Mouse (Mus musculus) ovary, adult 18-20 months (tissue): ENCODE results near the gene Antxr2.

Source experiments
- DNase-seq: peaks from one replicate; pipeline ENCODE4 v3.0.0; 2022; ENCODE audit warnings: low spot score, mixed read lengths

Antxr2 gene

DNA sequence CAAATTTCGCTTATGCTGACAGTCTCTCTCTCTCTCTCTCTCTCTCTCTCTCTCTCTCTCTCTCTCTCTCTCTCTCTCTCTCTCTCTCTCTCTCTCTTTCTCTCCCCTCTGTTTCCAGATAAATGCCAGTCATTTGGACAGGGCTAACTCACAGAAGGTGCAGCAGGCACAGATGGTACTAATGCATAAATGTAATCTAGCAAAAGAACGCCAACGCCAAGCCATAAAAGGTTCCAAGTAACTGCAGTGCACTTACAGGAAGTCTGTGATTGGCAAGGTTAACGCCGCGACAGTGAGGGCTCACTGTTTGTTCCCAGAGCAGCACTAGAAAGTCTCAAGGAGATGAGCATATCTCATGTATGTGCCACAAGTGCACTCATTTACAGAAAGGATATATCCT lies 123.4 kb downstream of the Antxr2 start:
- no peak for DNase-seq

DNA sequence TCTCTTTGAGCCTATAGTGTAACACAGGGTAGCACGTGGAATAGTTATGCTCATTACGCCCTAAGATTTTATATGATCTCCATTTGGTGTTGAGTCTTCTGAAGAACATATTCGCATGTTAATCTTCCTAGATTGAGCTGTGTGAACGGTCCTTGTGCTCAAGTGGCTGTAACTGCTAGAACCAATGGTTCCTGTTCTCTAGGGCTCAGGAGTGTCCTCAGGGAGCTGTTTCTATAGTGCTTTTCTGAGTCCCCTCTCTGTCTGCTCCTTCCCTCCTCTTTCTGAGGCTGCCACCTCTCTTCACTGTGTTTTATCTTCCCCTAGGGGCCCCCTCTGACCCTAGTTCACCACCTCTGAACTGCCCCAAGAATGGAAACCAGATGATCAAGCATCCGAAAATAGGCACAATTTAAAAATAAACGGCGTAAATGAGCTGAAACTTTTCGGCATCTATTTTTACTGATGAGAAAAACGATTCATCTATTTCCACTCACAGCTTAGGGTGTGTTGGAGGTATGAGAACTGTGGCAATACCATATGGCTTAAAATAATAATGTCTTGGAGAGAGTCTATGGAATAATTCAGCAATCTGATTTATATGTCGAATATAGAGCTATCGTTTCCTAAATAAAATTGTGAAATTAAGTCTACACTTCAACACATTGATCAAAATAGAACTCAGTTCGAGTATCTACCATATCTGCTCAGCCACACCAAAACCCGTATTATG lies 124.1 kb downstream of the Antxr2 start:
- DNase-seq = no peak

DNA sequence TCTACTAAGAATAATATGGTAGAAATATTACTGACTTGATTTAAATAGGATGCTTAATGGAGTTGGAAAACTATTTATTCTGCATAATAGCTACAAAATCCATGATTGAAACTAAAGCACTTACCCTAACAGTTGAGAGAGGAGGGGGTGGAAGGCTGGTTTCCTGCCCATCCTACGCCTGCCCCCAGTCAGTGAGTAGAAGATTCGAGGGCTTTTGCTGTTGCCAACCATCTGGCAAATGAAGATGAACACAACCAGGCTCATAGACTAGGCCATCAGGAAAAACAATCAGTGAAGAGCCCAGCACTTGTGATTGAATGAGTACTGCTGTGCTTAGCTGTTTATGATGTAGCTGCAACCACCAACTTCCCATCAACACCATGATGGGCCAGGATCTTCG lies 125.0 kb downstream of the Antxr2 start:
- DNase-seq = no peak

DNA sequence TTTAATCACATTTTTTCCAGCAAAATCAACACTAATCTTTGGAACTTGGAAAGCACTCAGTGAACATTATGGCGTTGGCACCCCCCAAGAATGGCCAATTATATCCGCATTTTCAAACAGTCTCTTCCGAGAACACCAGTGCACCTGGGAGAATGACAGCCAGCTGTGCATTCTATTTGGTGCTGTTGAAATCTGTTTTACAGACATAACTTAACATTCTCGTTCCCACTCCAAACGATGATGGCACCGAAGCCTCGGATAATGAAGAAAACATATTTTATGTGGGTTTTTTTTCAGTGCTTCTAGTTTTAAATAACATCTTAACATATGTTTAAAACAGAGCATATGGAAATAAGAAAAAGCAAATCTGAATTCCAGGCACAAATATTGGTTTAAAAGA lies 129.7 kb downstream of the Antxr2 start:
- no peak for DNase-seq

DNA sequence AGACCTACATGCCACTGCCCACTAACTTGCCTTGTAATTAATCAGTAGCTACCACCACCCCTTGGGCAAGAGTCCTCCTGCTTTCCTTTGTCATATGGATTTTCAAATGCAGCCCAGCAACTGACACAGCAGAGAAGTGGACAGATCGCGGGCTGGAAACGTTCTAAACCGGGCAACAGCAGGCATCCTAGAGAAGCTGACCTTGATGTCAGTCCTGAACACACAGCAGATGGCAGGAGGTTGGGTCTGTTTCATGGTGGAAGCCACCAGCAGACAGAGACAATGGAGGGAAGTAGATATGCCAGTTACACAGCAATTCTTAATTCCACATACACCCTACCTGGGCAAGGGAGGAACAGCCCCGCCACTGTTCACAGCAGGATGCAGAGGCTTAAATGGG lies 131.5 kb downstream of the Antxr2 start:
- no peak for DNase-seq

DNA sequence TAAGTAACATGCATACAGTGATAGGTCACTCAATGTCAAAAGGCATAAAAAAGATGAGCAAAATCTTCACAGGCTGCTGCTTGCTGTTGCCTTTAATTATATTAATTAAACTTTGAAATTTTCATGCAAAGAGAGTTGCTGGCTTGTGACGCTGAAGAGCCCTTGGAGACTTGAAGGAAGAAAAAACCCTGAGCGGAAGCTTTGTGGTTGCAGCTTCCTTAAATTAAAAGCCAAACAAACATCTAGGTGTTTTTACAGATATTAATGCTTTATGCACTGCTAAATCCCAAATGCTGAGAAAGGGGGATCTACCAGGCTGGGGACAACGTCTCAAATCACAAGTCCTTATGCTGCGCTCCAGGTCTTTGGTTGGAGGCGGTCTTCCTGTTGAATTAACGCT lies 145.4 kb downstream of the Antxr2 start:
- no peak for DNase-seq

DNA sequence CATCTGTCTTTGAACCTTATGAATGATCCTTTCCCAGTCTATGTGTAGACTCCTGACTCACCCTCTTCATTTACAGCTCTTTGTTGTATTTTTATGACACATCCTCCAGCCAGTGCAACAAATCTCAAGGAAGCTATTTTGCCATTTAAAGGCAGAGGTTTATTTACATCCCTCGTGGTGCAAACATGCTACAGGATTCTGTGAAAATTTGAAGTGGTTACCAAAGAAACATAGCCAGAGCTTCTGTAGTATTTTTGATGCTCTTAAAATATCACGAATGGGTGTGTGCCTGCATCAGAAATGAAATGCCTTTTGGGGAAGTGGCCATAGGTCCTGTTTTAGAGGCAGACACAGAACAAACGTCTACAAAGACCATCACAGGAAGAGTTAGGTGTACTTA lies 146.7 kb downstream of the Antxr2 start:
- no peak for DNase-seq

DNA sequence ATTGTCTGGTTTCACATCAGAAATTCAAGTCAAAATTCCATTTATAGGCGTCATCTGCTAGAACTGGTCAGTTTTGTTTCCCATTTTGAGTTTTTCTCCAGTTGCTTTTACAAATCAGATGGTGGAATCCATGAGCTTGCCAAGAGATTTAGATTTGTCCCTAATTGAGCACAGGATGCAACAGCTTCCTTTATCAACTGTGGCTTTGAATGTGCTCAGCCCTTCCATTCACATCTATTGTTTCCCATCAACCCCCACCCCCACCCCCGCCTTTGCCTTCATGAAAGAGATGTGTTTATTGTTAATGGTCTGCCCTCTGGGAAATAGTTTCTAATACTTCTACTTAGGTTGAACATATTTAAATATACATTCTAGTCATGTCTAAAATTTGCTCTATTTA lies 149.4 kb downstream of the Antxr2 start:
- no peak for DNase-seq

DNA sequence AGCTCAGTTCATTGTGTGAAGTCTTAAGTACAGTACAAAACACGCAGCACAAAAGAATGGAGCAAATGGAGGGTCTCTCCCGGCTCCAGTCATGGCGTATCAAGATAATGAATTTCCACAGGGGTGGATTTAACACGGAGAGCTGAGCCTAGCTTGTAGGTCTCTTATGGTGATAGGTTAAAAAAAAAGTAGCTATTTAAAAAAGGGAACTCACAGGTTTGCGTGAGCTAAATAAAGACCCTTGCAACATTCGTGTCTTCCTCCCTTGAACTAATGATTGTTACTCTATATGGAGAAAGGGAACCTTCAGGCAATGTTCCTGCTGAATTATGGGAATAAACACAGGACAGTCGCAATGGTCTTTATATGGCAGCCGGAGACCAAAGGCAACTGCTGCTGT lies 150.7 kb downstream of the Antxr2 start:
- DNase-seq = no peak

DNA sequence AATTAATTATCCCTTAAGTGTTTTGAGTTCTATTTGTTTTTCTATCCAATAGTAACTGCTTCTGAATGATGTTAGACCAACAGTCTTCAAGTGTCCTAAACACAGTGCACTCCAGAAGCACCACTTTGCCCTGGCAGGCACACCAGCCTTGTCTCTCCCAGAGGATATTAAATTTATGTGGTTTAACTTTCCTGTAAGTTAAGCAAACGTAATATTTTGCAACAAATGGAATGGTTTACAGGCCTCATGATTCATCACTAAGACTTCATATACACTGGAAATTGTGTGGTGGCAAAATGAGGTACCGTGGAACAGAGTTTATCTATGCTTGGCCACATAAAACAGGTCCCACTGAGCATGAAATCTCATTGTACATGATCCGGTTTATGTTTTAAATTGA lies 152.0 kb downstream of the Antxr2 start:
- DNase-seq = no peak

DNA sequence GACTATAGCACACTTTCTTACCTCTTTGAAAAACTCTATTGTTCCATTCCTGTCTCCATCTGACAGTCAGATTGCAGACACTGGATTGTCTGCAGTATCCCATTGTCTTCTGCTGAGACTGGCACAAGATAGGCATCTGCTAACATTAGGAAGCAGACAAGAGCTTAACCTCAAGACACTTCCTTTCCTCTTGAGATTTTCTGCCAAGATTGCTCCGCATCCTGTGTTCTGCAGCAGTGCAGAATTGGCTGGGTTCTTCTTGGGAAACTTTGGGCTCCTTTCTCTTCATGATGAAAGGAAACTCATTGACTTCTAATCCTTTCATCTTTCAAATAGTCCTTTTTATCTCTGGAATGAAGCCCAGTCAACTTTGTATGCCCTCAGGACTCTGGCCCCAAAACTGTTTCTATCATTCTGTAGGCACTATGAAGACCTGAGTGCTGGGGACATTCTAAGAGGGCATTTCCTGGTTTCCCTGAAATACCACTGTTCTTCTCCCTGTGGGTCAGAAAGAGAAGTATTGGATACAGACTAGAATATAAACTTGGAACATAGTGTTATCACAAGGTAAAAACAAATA lies 152.5 kb downstream of the Antxr2 start:
- DNase-seq = no peak

DNA sequence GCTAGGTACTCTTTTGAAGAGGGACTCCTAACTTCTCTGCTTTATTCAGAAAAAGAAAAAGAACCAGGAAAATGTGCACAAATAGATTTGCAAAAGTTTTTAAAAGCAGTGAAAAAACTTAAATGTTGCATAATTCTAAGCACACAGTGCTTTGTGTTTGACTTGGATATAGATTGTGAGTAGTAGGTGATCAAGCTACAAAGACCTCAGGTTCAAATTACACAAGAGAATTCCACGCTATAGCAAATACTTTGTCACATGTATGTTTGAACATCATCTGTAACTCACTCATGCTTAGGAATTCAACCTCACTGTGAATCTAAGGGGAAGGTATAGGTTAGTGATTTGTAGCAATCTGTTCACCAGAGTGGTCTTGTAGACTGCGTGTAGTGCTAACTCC lies 153.9 kb downstream of the Antxr2 start:
- DNase-seq = no peak

DNA sequence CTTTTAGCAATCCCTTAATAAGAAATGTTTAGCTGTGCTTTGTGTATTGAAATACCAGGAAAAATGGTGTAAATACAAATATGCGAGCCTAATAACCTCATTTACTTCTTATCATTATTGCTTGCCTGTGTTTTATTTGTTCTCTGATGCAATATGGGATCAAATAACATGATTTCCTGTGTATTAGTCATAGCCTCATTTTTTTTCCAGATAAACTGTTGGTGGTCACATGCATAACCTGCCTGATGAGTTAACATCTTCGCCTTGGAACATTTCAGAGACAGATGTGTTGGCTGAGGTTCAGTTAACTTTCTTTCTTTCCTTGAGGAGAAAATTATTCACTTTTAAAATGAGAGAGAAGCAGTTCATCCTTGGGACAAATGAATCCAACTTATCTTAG lies 162.9 kb downstream of the Antxr2 start:
- no peak for DNase-seq

DNA sequence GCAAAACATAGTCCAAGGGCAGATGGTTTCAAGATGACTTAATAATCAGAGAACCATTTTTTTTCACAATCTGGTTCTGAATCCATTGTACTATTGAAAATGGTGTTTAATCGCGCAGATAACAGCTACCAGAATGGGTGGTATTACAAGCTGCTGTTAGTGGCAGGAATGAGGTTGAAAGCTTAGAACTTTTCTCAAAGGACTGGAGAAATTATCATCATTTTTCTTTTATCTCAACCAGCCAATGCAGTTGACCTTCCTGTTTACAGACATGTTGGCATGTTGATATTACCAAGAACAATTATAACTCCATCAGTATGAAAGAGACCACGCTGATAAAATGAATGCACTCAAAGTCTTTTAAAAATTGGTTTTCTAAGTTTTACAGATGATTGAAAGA lies 163.9 kb downstream of the Antxr2 start:
- no peak for DNase-seq

DNA sequence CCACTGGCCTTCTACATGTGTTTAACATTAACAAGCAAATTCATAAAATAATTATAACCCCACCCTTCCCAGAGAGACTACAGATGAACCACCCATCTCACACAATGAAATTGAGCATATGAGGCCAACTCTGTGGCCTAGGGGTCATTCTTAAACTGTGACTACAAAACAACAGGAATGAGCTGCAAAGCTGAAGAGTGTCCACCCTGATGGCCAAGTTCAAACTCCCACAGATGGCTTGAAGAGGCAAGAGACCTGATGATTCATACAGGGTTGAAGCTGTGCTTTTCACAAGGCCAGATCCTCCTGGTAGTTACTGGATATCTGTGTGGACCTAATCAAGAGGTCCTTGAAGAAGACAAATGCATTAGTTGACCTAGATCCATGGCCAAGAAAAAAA lies 173.7 kb downstream of the Antxr2 start:
- DNase-seq = peak; percentile 3

DNA sequence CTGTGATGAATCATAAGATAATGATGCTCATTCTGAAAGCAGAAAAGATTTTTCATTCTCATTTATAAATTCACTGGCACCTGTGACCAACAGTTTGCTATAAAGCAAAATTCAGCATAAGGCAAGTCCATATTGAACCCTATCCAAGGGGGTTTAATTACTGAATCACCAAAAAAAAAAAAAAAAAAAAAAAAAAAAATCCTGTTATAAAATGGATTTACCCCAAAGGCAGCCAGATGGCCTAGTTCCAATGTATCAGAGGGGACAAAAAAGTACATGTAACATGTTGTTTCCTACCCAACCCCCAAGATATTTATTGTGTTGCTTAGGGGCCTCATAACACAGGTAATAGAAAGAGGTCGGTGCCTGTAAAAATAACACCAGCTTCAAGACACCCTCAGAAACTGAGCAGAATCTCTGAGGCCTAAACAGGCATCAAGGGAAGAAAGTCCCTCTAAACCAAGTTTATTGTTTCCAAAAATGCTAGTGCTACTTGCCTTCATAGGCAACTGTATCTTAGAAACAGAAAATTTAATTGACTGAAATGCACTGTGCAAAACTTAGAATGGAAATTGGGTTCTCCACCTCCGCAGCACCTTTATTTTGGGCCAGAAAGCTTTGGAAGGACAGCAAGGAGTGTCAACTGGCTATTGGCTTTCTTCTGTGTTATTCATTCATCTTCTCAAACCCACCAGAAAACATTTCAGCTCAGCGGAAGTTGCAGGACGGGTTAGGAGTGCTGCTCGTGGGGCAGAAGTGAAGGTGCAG lies 178.7 kb downstream of the Antxr2 start:
- no peak for DNase-seq

DNA sequence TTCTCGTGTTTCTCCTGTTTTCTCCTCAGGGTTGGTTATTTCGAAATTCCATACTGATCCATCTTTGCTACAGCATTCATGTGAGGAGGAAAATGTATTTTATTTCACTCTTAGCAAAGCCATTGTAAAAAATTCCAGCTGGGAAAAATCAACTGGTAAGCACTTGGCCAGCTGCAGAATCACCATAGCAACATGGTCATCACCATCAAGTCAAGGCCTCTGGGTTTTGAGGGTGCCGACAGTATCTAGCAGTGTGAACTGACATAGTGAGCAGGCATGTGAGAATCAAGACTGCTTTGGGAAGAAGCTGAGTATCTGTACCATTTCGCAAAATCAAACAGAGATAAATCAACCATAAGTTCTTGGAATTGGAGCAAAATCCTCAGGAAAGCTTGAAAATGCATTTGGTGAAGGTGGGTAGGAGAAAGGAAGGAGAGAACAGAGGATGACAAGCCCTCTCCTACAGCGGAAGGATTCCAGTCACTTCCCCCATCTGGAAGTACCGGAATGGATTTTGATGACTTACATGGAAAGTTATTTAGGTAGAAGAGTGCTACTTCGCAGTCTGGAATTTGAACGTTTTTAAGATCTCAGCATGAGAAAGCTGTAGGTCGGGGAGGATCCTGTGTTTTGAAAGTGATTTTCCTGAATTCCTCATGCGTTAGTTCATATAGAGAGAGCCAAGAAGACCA lies 183.5 kb downstream of the Antxr2 start:
- DNase-seq = peak; percentile 29

DNA sequence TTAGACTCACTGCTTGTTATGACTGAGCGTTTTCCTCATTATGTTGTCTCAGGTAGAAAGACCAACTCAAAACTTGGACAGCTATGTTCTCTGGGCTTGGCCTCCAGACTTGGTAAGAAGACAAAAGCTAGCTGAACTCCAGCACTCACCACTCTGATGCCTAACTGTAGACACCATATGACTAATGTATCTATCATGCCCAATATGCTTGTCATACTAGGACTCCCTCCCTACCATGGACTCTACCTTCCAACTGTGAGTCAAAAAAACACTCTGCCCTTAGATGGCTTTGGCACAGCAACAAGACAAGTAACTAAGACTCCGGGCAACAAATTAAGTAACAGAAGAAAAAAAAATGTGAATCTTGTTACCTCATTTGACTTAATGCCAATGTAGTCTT lies 184.3 kb downstream of the Antxr2 start:
- DNase-seq = no peak

DNA sequence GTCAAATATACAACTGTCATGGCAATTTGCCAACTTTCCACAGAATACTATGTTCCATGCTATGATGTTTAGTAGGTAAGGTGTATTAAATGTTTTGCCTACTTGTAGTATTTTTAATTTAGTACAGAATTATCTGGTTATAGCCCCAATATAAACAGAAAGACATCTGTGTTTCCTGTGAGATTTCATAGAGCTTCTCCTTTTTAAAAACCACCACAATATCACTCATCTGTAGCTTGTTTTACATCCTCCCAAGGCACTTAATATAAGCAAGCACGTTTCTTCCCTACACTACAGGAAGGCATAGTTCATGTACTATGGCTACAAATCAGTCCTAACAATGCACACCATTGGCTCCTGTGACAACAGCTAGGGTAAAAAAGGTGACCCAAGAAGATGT lies 188.8 kb downstream of the Antxr2 start:
- no peak for DNase-seq

DNA sequence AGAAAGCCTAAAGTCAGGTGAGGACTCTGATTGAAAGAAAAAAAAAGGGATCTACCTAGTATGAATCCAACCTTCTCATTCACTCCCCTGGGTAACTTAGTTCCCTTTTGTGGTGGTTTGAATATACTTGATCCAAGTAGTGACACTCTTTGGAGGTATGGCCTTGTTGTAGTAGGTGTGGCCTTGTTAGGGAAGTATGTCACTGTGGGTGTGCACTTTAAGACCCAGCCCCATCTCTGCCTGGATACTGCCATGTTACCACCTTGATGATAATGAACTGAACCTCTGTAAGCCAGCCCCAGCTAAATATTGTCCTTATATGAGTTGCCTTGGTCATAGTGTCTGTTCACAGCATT lies 190.9 kb downstream of the Antxr2 start:
- DNase-seq = no peak

DNA sequence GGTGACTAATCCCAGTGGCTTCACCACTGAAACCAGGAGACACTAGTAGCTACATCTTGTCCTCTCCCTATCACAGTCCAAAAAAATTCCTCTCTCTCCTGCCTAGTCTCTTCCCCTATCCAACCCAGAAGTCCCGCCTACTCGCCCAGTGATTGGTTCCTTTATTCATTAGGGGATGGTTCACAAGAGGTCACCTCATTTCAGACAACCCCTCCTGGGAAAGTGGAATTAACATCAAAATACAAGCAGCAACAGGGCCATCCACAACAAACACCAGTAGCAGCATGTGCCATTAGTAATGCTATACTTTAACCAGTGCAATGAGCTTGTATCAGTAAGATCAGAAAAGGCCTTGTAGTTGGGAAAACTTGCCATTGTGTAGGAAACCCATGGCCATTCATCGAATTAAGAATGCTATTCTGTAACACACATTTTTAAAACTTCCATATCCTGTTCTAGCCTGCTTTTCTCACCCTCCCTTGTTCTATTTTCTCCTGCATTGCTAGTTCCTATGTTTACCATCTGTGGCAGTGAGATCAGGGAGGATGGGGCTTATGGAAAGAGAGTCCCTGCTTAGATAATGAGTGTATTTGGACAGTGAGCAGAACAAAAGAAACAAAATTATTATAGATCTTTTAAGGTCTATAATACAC lies 191.4 kb downstream of the Antxr2 start:
- no peak for DNase-seq

DNA sequence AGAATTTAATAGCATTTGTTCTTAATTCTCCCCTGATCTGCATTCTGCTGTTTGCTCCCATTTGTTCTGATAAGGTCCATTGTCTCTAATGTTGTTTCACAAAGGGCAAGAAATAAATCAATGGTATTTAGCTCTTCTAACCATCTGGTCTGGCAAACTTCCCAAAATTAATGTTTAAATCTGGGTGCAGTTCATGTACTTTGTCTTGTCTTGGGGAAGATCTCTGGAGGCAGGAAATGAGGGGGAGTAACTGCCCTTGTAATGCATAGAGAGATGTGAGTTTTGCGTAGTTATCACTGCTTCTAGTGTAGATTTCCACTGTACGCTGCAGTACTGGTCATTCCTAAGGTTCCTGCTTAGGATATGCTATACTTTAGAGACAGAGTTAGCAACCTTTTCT lies 193.5 kb downstream of the Antxr2 start:
- no peak for DNase-seq
